Comparison of ENCODE assay signal across 9 mouse cellular contexts in the genomic region with DNA sequence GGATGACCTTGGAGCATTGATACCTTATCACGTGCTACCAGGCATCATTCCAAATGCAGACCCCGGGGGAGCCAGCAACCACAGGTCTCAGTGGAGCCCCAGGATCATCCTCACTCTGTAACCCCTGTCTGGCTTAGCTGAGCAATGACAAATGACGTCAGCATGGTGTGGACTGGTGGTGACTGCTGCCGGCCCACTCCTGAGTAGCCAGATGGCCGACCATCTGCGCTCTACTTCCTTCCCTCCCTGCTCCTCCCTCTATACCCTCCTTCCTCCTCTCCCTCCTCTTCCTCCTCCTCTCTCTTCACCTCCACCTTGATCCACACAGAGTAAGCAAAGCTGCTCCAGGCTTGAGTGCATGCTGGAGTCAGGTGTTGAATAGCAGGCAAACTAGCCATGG. TPM values are rescaled to one million over a fixed set of nuclear protein-coding genes. Genes with fewer than 3 reads are reported as not detected.
A peak's percentile ranks its signal among the peaks of the same experiment; 100 is the strongest.
DNase-seq lines count a peak whose midpoint lies in the region; ATAC-seq lines count a peak whose summit lies in the region.
"Had no signal": no experiment of that assay in that cellular context is flagged by ENCODE, and none has a peak within 500 bp of the region (broad histone marks: within the 10 kb centered on the region; RNA-seq: fewer than 3 reads in every experiment).

No protein-coding gene starts in this region.

- H3K27ac ChIP-seq in neural tube, embryonic 14.5 days (ENCODE audit: low read depth, low read length) = peak overlapping the region; percentile 34; the same call in 1 of the 2 replicates

- WGBS in neural tube, embryonic 14.5 days = 52% methylated on average over 6 of the region's 6 CpGs

- DNase-seq in cerebellum, adult 18-20 months = peak; percentile 84 to 87
- peak; percentile 76 to 81 for DNase-seq in cerebellum, postnatal 36 days
- no peak for DNase-seq in liver
- DNase-seq in kidney, postnatal 4 days = no peak
- DNase-seq: kidney, postnatal 14 days; lung, postnatal 10 days had no signal

- H3K9ac ChIP-seq in neural tube, embryonic 14.5 days (replicated peaks; ENCODE audit: low read depth, low read length) = no peak overlapping the region

- no peak for ATAC-seq in megakaryocyte, adult 5-6 weeks (ENCODE audit: poor library complexity, severe bottlenecking)
- ATAC-seq in neural tube, embryonic 14.5 days (ENCODE audit: low read depth) = no peak

- peaks cover 23% of the 10 kb centered on the region for H3K9me3 ChIP-seq in megakaryocyte, embryonic 14.5 days
- no peaks in the 10 kb centered on the region for H3K9me3 ChIP-seq in neural tube, embryonic 14.5 days (ENCODE audit: control insufficient read depth, low read length)

- peaks cover 36% of the 10 kb centered on the region for H3K4me1 ChIP-seq in megakaryocyte, embryonic 14.5 days
- peaks cover 31% of the 10 kb centered on the region for H3K4me1 ChIP-seq in neural tube, embryonic 14.5 days (ENCODE audit: control insufficient read depth, insufficient read depth, low read length)

- peak overlapping the region; percentile 48 for H3K4me3 ChIP-seq in megakaryocyte, embryonic 14.5 days (replicated peaks)
- no peak overlapping the region for H3K4me3 ChIP-seq in neural tube, embryonic 14.5 days (ENCODE audit: low read depth, low read length)

- H3K27me3 ChIP-seq in megakaryocyte, embryonic 14.5 days (replicated peaks) = peaks cover 76% of the 10 kb centered on the region
- no peaks in the 10 kb centered on the region for H3K27me3 ChIP-seq in neural tube, embryonic 14.5 days (ENCODE audit: control insufficient read depth, insufficient read depth, low read length)

- H3K4me2 ChIP-seq in neural tube, embryonic 14.5 days (ENCODE audit: low read depth, low read length) = no peak overlapping the region

- H3K36me3 ChIP-seq in megakaryocyte, embryonic 14.5 days (replicated peaks; ENCODE audit: low read length) = no peaks in the 10 kb centered on the region
- no peaks in the 10 kb centered on the region for H3K36me3 ChIP-seq in neural tube, embryonic 14.5 days (ENCODE audit: control insufficient read depth, insufficient read depth, low read length)

RNA-seq across cellular contexts. Expression of a gene that starts 43.7 kb away (rescaled TPM):
- 103 and 109 TPM in 2 replicates for polyA plus RNA-seq in megakaryocyte, embryonic 14.5 days (2012; ENCODE audit: insufficient read depth, low replicate concordance)
- 87.7 and 107 TPM in 2 replicates for total RNA-seq in megakaryocyte, adult 5-6 weeks (2015)
- 15.0 and 21.5 TPM in 2 replicates for total RNA-seq in megakaryocyte, adult 5-6 weeks (2017)
- 29.1 and 32.8 TPM in 2 replicates for polyA plus RNA-seq in neural tube, embryonic 14.5 days (2014; fragmentation: Nextera tagmentation; extraction: Ambion mirVana)

Comparison
In these comparisons a context has a peak if more than half of its experiments do, and no peak if none do; other contexts are left out.
1. DNase-seq: peak in cerebellum, adult 18-20 months (2 of 2) and cerebellum, postnatal 36 days (2 of 2); none in liver (single experiment) and kidney, postnatal 4 days (0 of 2).